Mouse (Mus musculus): ENCODE results near the gene Pik3cg.
"Not testable (repeated sequence)": the region's sequence is repeated elsewhere in the genome, so short reads cannot be mapped to it uniquely, and the experiment has no call there.

Gene Pik3cg

GRCm38 (mm10) chr12:32207948-32208891 is at the start of gene Pik3cg:
TSS of gene Pik3cg (minus strand) at chr12:32208659.
- no peak for DNase-seq (ENCODE audit: low spot score)

GRCm38 (mm10) chr12:32248483-32248882 is 40.0 kb upstream of the Pik3cg start:
- no peak for DNase-seq (ENCODE audit: low spot score)

GRCm38 (mm10) chr12:32245566-32246233 is 37.2 kb upstream of the Pik3cg start:
- DNase-seq (ENCODE audit: low spot score) = peak; percentile 21

DNA sequence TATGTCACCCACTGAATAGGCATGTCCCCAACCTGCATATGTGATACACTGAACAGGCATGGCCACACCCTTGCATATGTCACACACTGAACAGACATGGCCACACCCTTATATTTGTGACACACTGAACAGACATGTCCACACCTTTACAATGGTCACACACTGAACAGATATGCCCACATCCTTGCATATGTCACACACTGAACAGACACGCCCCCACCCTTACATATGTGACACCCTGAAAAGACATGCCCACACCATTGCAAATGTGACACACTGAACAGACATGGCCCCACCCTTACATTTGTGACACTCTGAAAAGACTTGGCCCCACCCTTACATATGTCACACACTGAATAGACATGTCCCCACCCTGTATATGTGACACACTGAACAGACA is 35.1 kb upstream of the Pik3cg start:
- DNase-seq (ENCODE audit: low spot score) = no peak

GRCm38 (mm10) chr12:32239134-32239533 is 30.7 kb upstream of the Pik3cg start:
- DNase-seq (ENCODE audit: low spot score) = not testable (repeated sequence)

DNA sequence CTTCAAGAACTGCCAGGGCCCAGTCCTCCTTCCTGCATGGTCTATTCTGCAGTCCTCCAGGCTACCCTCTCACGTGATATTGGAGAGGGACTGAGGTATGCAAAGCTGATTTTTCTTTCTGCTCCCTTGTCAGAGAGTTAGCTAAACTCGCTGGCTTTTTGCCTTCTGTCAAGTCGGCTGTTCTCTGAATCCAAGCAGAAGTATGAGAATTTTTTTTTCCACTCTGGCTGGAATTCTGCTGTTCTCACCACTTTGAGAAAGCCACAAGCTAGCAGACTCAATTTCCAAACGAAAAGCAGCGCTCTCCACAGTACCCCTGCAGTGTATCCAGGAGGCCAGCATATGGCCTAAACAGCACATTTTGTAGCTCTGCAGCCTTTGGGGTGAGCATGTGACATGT is 30.0 kb upstream of the Pik3cg start:
- DNase-seq (ENCODE audit: low spot score) = no peak

DNA sequence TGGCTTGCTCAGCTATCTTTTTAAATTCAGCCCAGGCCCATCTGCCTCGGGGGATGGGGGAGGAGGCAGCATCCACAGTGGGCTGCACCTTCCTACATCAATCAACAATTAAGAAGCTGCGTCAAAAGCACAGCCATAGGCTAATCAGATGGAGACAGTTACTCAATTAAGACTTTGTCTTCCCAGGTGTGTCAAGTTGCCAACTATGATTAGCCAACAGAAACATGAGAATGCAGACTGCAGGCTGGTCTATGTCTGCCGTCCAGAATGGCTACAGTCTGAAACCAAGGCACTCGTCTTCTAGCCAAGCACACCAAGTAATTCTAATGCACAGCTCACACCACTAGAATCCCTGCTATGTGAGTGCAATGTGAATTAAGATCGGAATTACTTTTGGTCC is 29.4 kb upstream of the Pik3cg start:
- DNase-seq (ENCODE audit: low spot score) = no peak

- no peak for DNase-seq (ENCODE audit: low spot score)
Observed at GRCm38 (mm10) chr12:32237139-32237538, 28.7 kb upstream of the Pik3cg start.

GRCm38 (mm10) chr12:32236450-32236849 is 28.0 kb upstream of the Pik3cg start:
- DNase-seq (ENCODE audit: low spot score) = no peak

DNA sequence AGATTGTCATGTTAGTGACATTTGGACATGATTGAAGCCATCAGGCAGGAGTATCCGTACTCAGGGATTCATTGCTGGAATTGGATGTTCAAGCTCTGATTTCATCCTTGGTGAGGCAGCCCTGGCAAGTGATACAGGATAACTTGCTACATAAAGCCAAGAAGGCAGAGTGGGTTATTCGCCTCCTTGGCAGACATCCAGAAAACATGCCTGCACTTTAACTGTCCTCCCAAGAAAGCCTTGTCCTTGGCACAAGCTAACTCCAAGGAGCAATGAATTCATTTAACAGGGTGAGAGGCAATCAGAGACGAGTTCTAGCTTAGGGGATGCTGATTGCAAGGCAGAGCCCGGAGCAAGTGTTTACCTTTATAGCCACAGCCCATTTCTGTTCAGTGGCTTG is 25.4 kb upstream of the Pik3cg start:
- DNase-seq (ENCODE audit: low spot score) = no peak

- no peak for DNase-seq (ENCODE audit: low spot score)
Observed at GRCm38 (mm10) chr12:32231398-32231797, 22.9 kb upstream of the Pik3cg start.

GRCm38 (mm10) chr12:32223629-32224028 is 15.2 kb upstream of the Pik3cg start:
- no peak for DNase-seq (ENCODE audit: low spot score)

- DNase-seq (ENCODE audit: low spot score) = no peak
Observed at GRCm38 (mm10) chr12:32222758-32223385, 14.4 kb upstream of the Pik3cg start.

DNA sequence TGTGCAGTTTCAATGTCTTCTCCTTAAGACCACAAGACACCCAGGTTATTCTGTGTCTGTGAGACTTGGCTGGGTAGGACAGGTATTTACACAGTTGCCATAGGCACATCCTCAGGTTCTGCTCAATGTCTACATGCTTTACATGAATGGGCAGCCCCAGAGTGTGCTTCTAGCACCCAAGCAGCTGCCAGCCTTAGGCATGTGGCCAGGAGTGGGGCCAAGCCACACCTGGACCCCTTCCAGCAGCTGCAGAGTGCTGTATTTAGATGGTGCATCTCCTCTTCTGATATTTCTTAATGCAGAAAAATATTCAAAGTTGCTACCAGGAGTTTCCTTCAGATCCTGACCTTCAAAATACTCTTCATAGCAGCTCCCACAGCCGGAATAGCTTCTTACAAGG is 11.9 kb upstream of the Pik3cg start:
- no peak for DNase-seq (ENCODE audit: low spot score)

GRCm38 (mm10) chr12:32215143-32215542 is 6.7 kb upstream of the Pik3cg start:
- DNase-seq (ENCODE audit: low spot score) = no peak

DNA sequence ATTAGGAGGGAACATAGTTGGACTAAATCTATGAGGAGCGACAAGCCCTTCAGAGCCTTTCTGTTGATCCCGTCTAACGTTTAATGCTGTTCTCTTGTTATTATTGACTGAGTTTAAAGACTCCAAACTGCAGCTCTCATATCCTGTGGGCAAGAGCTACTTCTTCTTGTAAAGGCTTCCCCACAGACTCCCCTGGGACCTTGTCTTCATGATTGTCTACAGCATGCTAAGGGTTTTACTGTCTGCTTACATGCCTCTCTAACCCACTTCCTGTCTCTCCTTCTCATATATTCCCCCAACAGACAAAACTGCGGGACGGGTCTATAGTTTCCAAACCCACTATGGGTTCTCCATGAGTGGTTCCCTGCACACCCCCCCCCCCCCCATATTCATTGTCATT is 4.2 kb upstream of the Pik3cg start:
- DNase-seq (ENCODE audit: low spot score) = no peak

GRCm38 (mm10) chr12:32212156-32212555 is 3.7 kb upstream of the Pik3cg start:
- DNase-seq (ENCODE audit: low spot score) = no peak

DNA sequence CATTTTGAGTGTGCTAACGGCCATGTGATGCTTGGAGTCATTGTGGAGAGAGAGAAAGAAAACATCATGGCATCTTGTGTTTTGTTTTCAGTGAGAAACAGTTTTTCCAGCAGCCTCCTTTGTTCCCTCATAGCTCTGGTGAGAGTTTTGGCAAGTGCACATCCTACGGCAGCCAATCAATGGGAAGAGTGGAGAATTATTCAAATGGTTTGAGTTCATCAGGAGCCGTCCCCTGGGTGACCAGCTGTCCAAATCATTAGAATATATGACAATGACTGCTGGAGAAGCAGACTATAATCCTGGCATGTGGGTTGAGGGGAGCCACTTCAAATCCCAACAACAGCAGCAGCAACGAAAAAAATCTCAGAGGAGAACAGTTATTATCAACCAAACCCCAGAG is 2.8 kb upstream of the Pik3cg start:
- no peak for DNase-seq (ENCODE audit: low spot score)

- DNase-seq (ENCODE audit: low spot score) = no peak
Observed at GRCm38 (mm10) chr12:32208951-32209350, 492 bp upstream of the Pik3cg start.

- no peak for DNase-seq (ENCODE audit: low spot score)
Observed at GRCm38 (mm10) chr12:32207141-32207540, 1.3 kb downstream of the Pik3cg start.

- DNase-seq (ENCODE audit: low spot score) = no peak
Observed at GRCm38 (mm10) chr12:32203695-32204094, 4.8 kb downstream of the Pik3cg start.

GRCm38 (mm10) chr12:32202583-32202982 is 5.9 kb downstream of the Pik3cg start:
- DNase-seq (ENCODE audit: low spot score) = no peak

- no peak for DNase-seq (ENCODE audit: low spot score)
Observed at GRCm38 (mm10) chr12:32201932-32202331, 6.5 kb downstream of the Pik3cg start.
